Mouse (Mus musculus): ENCODE results near the gene Elovl6. TPM values are rescaled to one million over a fixed set of nuclear protein-coding genes. Genes with fewer than 3 reads are reported as not detected.

The Elovl6 gene
- polyA plus RNA-seq, 1 experiment: 3.1 TPM

GRCm38 (mm10) chr3:129633518-129633917 lies 101.4 kb downstream of the Elovl6 start:
- Histone ChIP-seq H3K27me3 (ENCODE audit: control insufficient read depth, insufficient read depth, low read length) (no peaks in the 10 kb centered on the region), H3K4me1 (ENCODE audit: control insufficient read depth, insufficient read depth, insufficient read length) (no peaks in the 10 kb centered on the region), H3K4me3 (ENCODE audit: extremely low read depth, insufficient read depth, insufficient read length) (no peak overlapping the region), H3K27ac (ENCODE audit: insufficient read depth, low read length) (no peak overlapping the region), H3K36me3 (ENCODE audit: control insufficient read depth, insufficient read depth, low read length) (no peaks in the 10 kb centered on the region)
- TF ChIP-seq POLR2A (IDR thresholded peaks at IDR 0.05; ENCODE audit: low read depth, low read length) (no peak), CTCF (IDR thresholded peaks at IDR 0.05; ENCODE audit: extremely low read depth, insufficient read depth, insufficient read length, insufficient replicate concordance) (no peak)
- DNase-seq (ENCODE audit: low read depth in 1 of 2, low spot score in 2 of 2): no peak
- WGBS: 75% methylated on average over 8 of the region's 8 CpGs

- no peak for TF ChIP-seq POLR2A (IDR thresholded peaks at IDR 0.05; ENCODE audit: low read depth, low read length)
- no peak for TF ChIP-seq CTCF (IDR thresholded peaks at IDR 0.05; ENCODE audit: extremely low read depth, insufficient read depth, insufficient read length, insufficient replicate concordance)
- H3K36me3 ChIP-seq (ENCODE audit: control insufficient read depth, insufficient read depth, low read length): no peaks in the 10 kb centered on the region
- H3K4me1 ChIP-seq (ENCODE audit: control insufficient read depth, insufficient read depth, insufficient read length): no peaks in the 10 kb centered on the region
- H3K27ac ChIP-seq (ENCODE audit: insufficient read depth, low read length): no peak overlapping the region
- H3K4me3 ChIP-seq (ENCODE audit: extremely low read depth, insufficient read depth, insufficient read length): no peak overlapping the region
- WGBS: 90% methylated on average over 11 of the region's 11 CpGs
- H3K27me3 ChIP-seq (ENCODE audit: control insufficient read depth, insufficient read depth, low read length): no peaks in the 10 kb centered on the region
- DNase-seq (ENCODE audit: low read depth in 1 of 2, low spot score in 2 of 2): no peak
These were observed 102.2 kb downstream of the Elovl6 start for GRCm38 (mm10) chr3:129634260-129634901.

DNA sequence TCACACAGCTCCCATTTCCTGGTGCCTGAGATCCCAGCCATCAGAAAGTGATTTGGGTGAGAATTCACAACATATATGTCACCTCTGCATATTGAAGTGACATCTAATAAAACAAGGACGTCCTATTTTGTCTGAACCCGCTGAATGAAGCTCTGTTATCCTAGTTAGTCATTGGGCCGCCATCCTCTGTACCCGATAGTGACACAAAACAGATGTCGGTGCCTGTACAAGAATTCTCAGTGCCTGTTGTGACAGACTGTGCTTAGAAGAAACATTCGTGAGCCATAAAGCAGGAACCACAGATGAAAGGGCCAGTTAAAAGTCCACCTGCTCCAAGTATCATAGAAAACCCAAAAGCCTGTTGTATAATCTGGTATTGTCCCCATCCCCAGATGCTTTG lies 105.3 kb downstream of the Elovl6 start:
- Histone ChIP-seq H3K4me1 (ENCODE audit: control insufficient read depth, insufficient read depth, insufficient read length) (no peaks in the 10 kb centered on the region), H3K27ac (ENCODE audit: insufficient read depth, low read length) (no peak overlapping the region), H3K36me3 (ENCODE audit: control insufficient read depth, insufficient read depth, low read length) (no peaks in the 10 kb centered on the region), H3K27me3 (ENCODE audit: control insufficient read depth, insufficient read depth, low read length) (no peaks in the 10 kb centered on the region), H3K4me3 (ENCODE audit: extremely low read depth, insufficient read depth, insufficient read length) (no peak overlapping the region)
- DNase-seq (ENCODE audit: low read depth in 1 of 2, low spot score in 2 of 2): no peak
- 91% methylated on average over 6 of the region's 6 CpGs for WGBS
- TF ChIP-seq CTCF (IDR thresholded peaks at IDR 0.05; ENCODE audit: extremely low read depth, insufficient read depth, insufficient read length, insufficient replicate concordance): no peak
- no peak for TF ChIP-seq POLR2A (IDR thresholded peaks at IDR 0.05; ENCODE audit: low read depth, low read length)

GRCm38 (mm10) chr3:129639701-129640100 lies 107.5 kb downstream of the Elovl6 start:
- WGBS: 63% methylated on average over 5 of the region's 5 CpGs
- DNase-seq (ENCODE audit: low read depth in 1 of 2, low spot score in 2 of 2): no peak

DNA sequence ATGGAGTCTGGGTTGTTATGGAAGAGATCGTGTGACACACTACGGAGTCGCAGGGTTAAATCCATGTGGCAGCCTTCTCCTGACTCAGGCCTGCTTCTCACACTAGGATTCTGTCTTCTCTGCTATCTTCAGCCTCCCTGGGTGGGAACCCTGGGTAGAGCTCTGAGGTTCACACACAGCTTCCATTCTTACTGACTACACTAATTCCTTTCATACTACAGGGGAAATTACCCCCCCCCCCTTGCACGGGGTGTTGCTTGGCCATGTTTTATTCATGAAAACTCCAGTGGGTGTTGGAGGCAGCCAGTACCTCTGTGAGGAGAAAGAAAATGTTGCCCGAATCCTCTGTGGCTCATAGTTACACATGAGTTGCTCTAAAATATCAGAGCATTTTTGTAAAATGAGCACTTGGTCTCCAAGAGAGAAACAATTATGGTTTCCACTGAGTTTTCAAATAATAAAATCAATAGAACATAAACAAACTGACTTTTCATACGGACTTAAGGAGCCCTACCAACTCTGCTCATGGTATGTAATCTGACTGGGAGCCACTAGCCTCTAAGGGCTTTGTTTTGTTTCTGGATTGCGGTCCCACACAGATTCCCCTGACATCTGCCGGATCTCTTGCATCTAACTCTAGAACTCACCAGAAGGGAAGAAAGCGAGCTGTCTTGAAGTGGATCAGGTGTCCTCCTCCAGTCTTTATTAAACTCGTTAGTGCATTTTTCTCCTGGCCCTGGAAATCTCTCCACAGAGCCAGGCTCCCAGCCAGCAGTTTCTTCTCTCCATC lies 108.3 kb downstream of the Elovl6 start:
- 88% methylated on average over 10 of the region's 10 CpGs for WGBS

More at GRCm38 (mm10) chr3:129639701-129640100, 107.5 kb downstream of the Elovl6 start:
- Histone ChIP-seq H3K36me3 (ENCODE audit: control insufficient read depth, insufficient read depth, low read length) (no peaks in the 10 kb centered on the region), H3K4me1 (ENCODE audit: control insufficient read depth, insufficient read depth, insufficient read length) (no peaks in the 10 kb centered on the region), H3K4me3 (ENCODE audit: extremely low read depth, insufficient read depth, insufficient read length) (no peak overlapping the region), H3K27ac (ENCODE audit: insufficient read depth, low read length) (no peak overlapping the region), H3K27me3 (ENCODE audit: control insufficient read depth, insufficient read depth, low read length) (no peaks in the 10 kb centered on the region)
- TF ChIP-seq POLR2A (IDR thresholded peaks at IDR 0.05; ENCODE audit: low read depth, low read length) (no peak), CTCF (IDR thresholded peaks at IDR 0.05; ENCODE audit: extremely low read depth, insufficient read depth, insufficient read length, insufficient replicate concordance) (no peak)

DNA sequence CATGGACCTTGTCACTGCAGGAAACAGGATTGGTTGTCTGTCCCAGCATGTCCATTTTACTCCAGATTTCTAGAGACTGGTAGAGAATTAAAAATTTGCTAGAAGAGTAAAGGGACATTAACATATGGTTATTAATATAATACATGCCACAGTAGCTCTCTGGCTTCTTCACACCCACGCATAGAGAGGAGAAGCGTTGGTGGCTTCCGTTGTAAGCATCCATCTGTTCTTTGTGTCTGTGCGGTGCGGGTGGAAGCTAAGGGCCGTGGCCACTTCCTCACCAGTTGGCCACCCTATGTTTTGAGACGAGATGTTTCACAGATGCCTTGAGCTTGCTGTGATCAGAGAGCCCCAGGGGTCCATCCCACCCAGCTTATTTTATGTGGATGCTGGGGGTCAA lies 109.5 kb downstream of the Elovl6 start:
- no peaks in the 10 kb centered on the region for H3K4me1 ChIP-seq (ENCODE audit: control insufficient read depth, insufficient read depth, insufficient read length)
- H3K4me3 ChIP-seq (ENCODE audit: extremely low read depth, insufficient read depth, insufficient read length): no peak overlapping the region
- no peak for DNase-seq (ENCODE audit: low read depth in 1 of 2, low spot score in 2 of 2)
- no peaks in the 10 kb centered on the region for H3K27me3 ChIP-seq (ENCODE audit: control insufficient read depth, insufficient read depth, low read length)
- no peaks in the 10 kb centered on the region for H3K36me3 ChIP-seq (ENCODE audit: control insufficient read depth, insufficient read depth, low read length)
- no peak for TF ChIP-seq POLR2A (IDR thresholded peaks at IDR 0.05; ENCODE audit: low read depth, low read length)
- TF ChIP-seq CTCF (IDR thresholded peaks at IDR 0.05; ENCODE audit: extremely low read depth, insufficient read depth, insufficient read length, insufficient replicate concordance): no peak
- 75% methylated on average over 7 of the region's 7 CpGs for WGBS
- H3K27ac ChIP-seq (ENCODE audit: insufficient read depth, low read length): no peak overlapping the region

More for the DNA sequence above, 108.3 kb downstream of the Elovl6 start:
- no peak overlapping the region for H3K4me3 ChIP-seq (ENCODE audit: extremely low read depth, insufficient read depth, insufficient read length)
- H3K4me1 ChIP-seq (ENCODE audit: control insufficient read depth, insufficient read depth, insufficient read length): no peaks in the 10 kb centered on the region
- H3K27ac ChIP-seq (ENCODE audit: insufficient read depth, low read length): no peak overlapping the region
- no peaks in the 10 kb centered on the region for H3K36me3 ChIP-seq (ENCODE audit: control insufficient read depth, insufficient read depth, low read length)
- DNase-seq (ENCODE audit: low read depth in 1 of 2, low spot score in 2 of 2): no peak
- H3K27me3 ChIP-seq (ENCODE audit: control insufficient read depth, insufficient read depth, low read length): no peaks in the 10 kb centered on the region
- TF ChIP-seq CTCF (IDR thresholded peaks at IDR 0.05; ENCODE audit: extremely low read depth, insufficient read depth, insufficient read length, insufficient replicate concordance) (no peak), POLR2A (IDR thresholded peaks at IDR 0.05; ENCODE audit: low read depth, low read length) (no peak)

- no peak for DNase-seq (ENCODE audit: low read depth in 1 of 2, low spot score in 2 of 2)
- Histone ChIP-seq H3K27ac (ENCODE audit: insufficient read depth, low read length) (no peak overlapping the region), H3K4me1 (ENCODE audit: control insufficient read depth, insufficient read depth, insufficient read length) (no peaks in the 10 kb centered on the region), H3K27me3 (ENCODE audit: control insufficient read depth, insufficient read depth, low read length) (no peaks in the 10 kb centered on the region), H3K4me3 (ENCODE audit: extremely low read depth, insufficient read depth, insufficient read length) (no peak overlapping the region), H3K36me3 (ENCODE audit: control insufficient read depth, insufficient read depth, low read length) (no peaks in the 10 kb centered on the region)
- WGBS: 39% methylated on average over 3 of the region's 3 CpGs
- TF ChIP-seq POLR2A (IDR thresholded peaks at IDR 0.05; ENCODE audit: low read depth, low read length): no peak
- no peak for TF ChIP-seq CTCF (IDR thresholded peaks at IDR 0.05; ENCODE audit: extremely low read depth, insufficient read depth, insufficient read length, insufficient replicate concordance)
These were observed 113.3 kb downstream of the Elovl6 start for GRCm38 (mm10) chr3:129645409-129645808.
